Mouse (Mus musculus): ENCODE results near the gene Iqcf1. TPM values are rescaled to one million over a fixed set of nuclear protein-coding genes. Genes with fewer than 3 reads are reported as not detected.

The Iqcf1 gene
- not detected in 2 replicates for polyA plus RNA-seq (2014; fragmentation: Nextera tagmentation; extraction: Ambion mirVana)

DNA sequence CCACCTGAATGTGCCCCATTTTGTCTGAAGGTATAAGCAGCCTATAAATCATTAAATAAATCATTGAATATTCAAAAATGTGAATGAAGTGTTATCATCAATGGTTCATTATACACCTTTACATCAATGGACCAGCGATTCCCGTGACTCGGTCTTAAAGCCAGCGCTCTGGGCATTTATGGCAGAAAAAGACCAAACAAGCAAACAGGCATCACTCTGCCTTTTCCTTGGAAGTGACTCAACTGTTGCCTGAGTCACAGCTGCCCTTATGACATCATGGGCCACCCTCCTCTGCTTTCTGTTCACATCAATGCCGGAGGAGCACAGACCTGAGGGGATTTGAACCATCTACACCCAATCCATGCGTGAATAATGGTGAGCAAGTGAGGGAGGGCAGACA is at the start of gene Iqcf1:
Iqcf1 (plus strand) TSS at position 301 of the 400 bp plus-strand sequence.
- 95% methylated on average over 6 of the region's 6 CpGs for WGBS
- ATAC-seq (ENCODE audit: low read depth): no peak
- H3K4me2 ChIP-seq (ENCODE audit: low read depth, low read length): no peak within 1 kb of the TSS

DNA sequence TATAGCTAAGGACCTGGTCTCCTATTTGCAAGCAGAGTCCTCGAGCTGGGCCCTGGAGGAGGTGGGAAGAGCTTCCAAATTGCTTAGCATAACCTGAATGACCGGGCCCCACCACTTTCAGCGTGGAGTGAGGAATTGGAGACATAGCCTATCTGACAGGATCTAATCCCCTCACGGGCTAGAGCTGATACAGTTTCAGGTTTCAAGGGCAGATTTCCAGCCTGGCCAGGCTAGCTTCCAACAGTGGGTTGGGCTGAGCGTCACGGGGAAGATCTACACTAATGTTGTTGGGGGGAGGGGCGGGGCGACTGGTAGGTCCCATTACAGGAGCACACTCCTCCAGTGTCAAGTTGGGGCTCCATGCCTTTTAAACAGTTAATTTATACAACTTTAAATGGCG is 49.1 kb upstream of the Iqcf1 start:
- H3K4me1 ChIP-seq (ENCODE audit: control insufficient read depth, insufficient read depth, low read length): peaks cover 30% of the 10 kb centered on the region

More for the DNA sequence above, at the start of gene Iqcf1:
- Histone ChIP-seq H3K36me3 (ENCODE audit: control insufficient read depth, insufficient read depth, low read length) (no peaks in the 10 kb centered on the region), H3K9me3 (ENCODE audit: control insufficient read depth, low read length) (no peaks in the 10 kb centered on the region), H3K27ac (ENCODE audit: low read depth, low read length) (no peak within 1 kb of the TSS), H3K27me3 (ENCODE audit: control insufficient read depth, insufficient read depth, low read length) (no peaks in the 10 kb centered on the region), H3K4me3 (ENCODE audit: low read depth, low read length) (no peak within 1 kb of the TSS), H3K9ac (replicated peaks; ENCODE audit: low read depth, low read length) (no peak within 1 kb of the TSS), H3K4me1 (ENCODE audit: control insufficient read depth, insufficient read depth, low read length) (no peaks in the 10 kb centered on the region)

DNA sequence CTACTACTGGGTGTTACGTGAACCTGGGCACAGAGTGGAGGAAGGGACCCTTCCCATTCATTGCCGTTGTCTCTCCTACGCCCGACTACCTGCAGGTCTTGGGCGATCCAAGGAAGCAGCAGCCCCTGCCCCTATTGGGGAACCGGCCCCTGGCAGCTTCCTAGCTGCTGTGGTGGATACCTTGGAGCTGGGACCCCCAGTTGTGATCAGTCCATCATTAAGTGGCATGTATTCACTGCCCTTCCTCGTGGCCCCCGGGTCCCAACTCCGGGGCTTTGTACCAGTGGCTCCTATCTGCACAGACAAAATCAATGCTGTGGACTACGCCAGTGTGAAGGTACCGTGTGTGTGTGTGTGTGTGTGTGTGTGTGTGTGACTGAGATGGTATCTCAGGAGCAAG is 48.5 kb upstream of the Iqcf1 start:
- H3K4me3 ChIP-seq (ENCODE audit: low read depth, low read length): no peak overlapping the region
- no peak overlapping the region for H3K27ac ChIP-seq (ENCODE audit: low read depth, low read length)
- H3K9ac ChIP-seq (replicated peaks; ENCODE audit: low read depth, low read length): no peak overlapping the region
- H3K27me3 ChIP-seq (ENCODE audit: control insufficient read depth, insufficient read depth, low read length): no peaks in the 10 kb centered on the region
- no peak overlapping the region for H3K4me2 ChIP-seq (ENCODE audit: low read depth, low read length)
- H3K36me3 ChIP-seq (ENCODE audit: control insufficient read depth, insufficient read depth, low read length): no peaks in the 10 kb centered on the region
- H3K4me1 ChIP-seq (ENCODE audit: control insufficient read depth, insufficient read depth, low read length): peaks cover 37% of the 10 kb centered on the region
- 78% methylated on average over 11 of the region's 11 CpGs for WGBS
- ATAC-seq (ENCODE audit: low read depth): no peak
- no peaks in the 10 kb centered on the region for H3K9me3 ChIP-seq (ENCODE audit: control insufficient read depth, low read length)

More for the DNA sequence above, 49.1 kb upstream of the Iqcf1 start:
- H3K27me3 ChIP-seq (ENCODE audit: control insufficient read depth, insufficient read depth, low read length): no peaks in the 10 kb centered on the region
- no peaks in the 10 kb centered on the region for H3K9me3 ChIP-seq (ENCODE audit: control insufficient read depth, low read length)
- no peak overlapping the region; the same call in 1 of the 2 replicates for H3K4me2 ChIP-seq (ENCODE audit: low read depth, low read length)
- H3K4me3 ChIP-seq (ENCODE audit: low read depth, low read length): no peak overlapping the region
- no peak overlapping the region for H3K27ac ChIP-seq (ENCODE audit: low read depth, low read length)
- no peak for ATAC-seq (ENCODE audit: low read depth)
- no peaks in the 10 kb centered on the region for H3K36me3 ChIP-seq (ENCODE audit: control insufficient read depth, insufficient read depth, low read length)
- no peak overlapping the region for H3K9ac ChIP-seq (replicated peaks; ENCODE audit: low read depth, low read length)
- 19% methylated on average over 9 of the region's 9 CpGs for WGBS

DNA sequence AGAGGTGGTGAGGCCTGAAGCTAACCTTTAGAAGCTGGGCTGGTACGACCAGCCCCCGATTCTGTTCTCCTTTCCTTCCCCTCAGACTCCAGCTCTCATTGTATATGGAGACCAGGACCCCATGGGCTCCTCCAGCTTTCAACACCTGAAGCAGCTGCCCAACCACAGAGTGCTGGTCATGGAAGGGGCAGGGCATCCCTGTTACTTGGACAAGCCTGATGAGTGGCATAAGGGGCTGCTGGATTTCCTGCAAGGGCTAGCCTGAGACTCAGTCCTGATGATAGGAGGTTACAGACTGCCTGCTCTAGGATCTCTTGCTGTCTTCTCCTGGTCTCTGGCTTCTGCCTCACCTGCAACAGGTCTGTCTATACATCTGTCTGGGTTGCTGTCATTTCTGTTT is 47.9 kb upstream of the Iqcf1 start:
- no peak overlapping the region for H3K27ac ChIP-seq (ENCODE audit: low read depth, low read length)
- H3K4me1 ChIP-seq (ENCODE audit: control insufficient read depth, insufficient read depth, low read length): peaks cover 43% of the 10 kb centered on the region
- 82% methylated on average over 2 of the region's 2 CpGs for WGBS
- no peaks in the 10 kb centered on the region for H3K27me3 ChIP-seq (ENCODE audit: control insufficient read depth, insufficient read depth, low read length)
- H3K36me3 ChIP-seq (ENCODE audit: control insufficient read depth, insufficient read depth, low read length): no peaks in the 10 kb centered on the region
- no peak overlapping the region for H3K4me3 ChIP-seq (ENCODE audit: low read depth, low read length)
- no peak for ATAC-seq (ENCODE audit: low read depth)
- no peaks in the 10 kb centered on the region for H3K9me3 ChIP-seq (ENCODE audit: control insufficient read depth, low read length)
- H3K9ac ChIP-seq (replicated peaks; ENCODE audit: low read depth, low read length): no peak overlapping the region
- H3K4me2 ChIP-seq (ENCODE audit: low read depth, low read length): no peak overlapping the region; the same call in 1 of the 2 replicates

DNA sequence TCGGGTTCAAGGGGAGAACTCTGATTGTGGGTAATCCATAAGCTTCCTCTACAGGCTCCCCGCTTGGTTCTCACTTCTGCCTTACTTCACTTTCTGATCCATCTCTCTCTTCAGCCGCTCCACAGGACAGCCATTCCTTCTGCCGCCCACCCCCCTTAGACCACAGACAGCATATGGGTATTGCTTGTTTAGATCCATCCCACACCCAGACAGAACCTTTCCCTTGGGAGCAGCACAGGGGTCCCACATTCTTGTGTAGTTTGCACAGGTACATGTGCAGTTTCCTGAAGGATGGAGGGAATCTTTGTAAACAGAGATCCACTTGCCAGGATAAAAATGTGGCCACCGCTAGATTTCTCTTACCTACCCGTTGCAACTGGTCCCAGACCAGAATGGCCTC is 47.4 kb upstream of the Iqcf1 start:
- H3K4me3 ChIP-seq (ENCODE audit: low read depth, low read length): peak overlapping the region; percentile 66
- peak overlapping the region; percentile 92; the same call in 1 of the 2 replicates for H3K9ac ChIP-seq (replicated peaks; ENCODE audit: low read depth, low read length)
- ATAC-seq (ENCODE audit: low read depth): no peak
- H3K27me3 ChIP-seq (ENCODE audit: control insufficient read depth, insufficient read depth, low read length): no peaks in the 10 kb centered on the region
- 16% methylated on average over 6 of the region's 6 CpGs for WGBS
- H3K9me3 ChIP-seq (ENCODE audit: control insufficient read depth, low read length): no peaks in the 10 kb centered on the region
- H3K27ac ChIP-seq (ENCODE audit: low read depth, low read length): no peak overlapping the region
- no peaks in the 10 kb centered on the region for H3K36me3 ChIP-seq (ENCODE audit: control insufficient read depth, insufficient read depth, low read length)
- peaks cover 47% of the 10 kb centered on the region for H3K4me1 ChIP-seq (ENCODE audit: control insufficient read depth, insufficient read depth, low read length)
- H3K4me2 ChIP-seq (ENCODE audit: low read depth, low read length): peak overlapping the region; percentile 91; the same call in 1 of the 2 replicates

DNA sequence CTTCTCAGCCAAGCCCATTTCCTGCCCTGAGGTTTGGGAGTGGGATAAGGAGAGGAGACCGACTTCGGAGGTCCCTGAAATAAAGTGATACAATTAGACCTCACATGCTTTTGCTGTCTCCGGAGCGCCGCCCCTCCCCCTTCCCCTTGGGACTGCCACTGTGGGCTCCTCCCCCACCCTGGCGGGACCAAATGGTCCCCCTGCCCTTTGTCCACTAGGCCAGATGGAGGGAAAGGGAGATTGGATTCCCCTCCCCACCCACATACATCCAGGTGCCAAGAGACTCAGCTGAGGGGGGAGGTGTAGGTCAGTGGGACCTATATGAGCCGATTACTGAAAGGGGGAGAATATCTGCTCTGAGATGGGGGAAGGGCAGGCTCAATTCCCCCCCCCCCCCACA is 46.9 kb upstream of the Iqcf1 start:
- Histone ChIP-seq H3K27ac (ENCODE audit: low read depth, low read length) (peak overlapping the region; percentile 92), H3K4me2 (ENCODE audit: low read depth, low read length) (peak overlapping the region; percentile 91), H3K9me3 (ENCODE audit: control insufficient read depth, low read length) (no peaks in the 10 kb centered on the region), H3K4me1 (ENCODE audit: control insufficient read depth, insufficient read depth, low read length) (peaks cover 50% of the 10 kb centered on the region), H3K9ac (replicated peaks; ENCODE audit: low read depth, low read length) (peak overlapping the region; percentile 92), H3K4me3 (ENCODE audit: low read depth, low read length) (peak overlapping the region; percentile 66), H3K36me3 (ENCODE audit: control insufficient read depth, insufficient read depth, low read length) (no peaks in the 10 kb centered on the region), H3K27me3 (ENCODE audit: control insufficient read depth, insufficient read depth, low read length) (no peaks in the 10 kb centered on the region)
- WGBS: 0% methylated on average over 7 of the region's 7 CpGs
- ATAC-seq (ENCODE audit: low read depth): no peak

DNA sequence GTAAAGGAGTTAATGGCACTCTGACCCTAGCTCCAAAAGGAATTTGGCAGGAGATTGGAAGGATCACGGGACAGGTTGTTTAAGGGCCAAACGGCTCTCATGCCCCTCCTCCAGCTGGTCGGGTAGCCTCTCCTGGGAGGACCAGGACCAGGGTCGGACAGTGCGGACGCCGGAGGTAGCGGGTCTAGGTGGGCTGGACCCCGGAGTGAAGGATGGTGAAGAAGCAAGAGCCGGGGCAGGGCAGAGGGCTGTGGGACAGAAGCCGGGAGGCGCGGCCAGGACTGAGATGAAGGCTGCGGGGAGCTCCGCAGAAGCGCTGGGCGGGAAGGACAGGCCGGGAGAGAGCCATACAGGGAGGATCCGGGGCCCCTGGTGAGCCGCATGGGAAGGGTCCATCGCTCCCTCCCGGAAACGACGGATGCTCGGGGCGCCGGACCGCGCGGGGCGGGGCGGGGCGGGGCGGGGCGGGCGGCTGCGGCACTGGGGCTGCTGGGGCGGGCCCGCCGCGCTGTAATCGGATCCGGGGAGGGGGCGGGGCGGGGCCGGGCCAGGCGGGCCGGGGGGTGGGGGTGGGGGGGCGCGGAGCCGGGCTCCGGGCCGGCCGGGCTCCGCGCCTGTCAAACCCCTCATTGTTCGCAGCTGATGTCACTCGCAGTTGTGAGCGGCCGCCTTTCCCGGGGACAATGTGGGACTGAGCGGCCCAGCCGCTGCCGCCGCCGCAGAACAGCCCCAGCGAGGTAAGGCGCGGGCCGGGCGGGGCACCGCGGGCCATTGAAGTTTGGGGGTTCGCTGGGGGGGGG is 46.3 kb upstream of the Iqcf1 start, which contains the start of gene Pcbp4:
Pcbp4 (plus strand) TSS at position 21 of the 800 bp plus-strand sequence.
- H3K27me3 ChIP-seq (ENCODE audit: control insufficient read depth, insufficient read depth, low read length): no peaks in the 10 kb centered on the region
- peaks cover 47% of the 10 kb centered on the region for H3K4me1 ChIP-seq (ENCODE audit: control insufficient read depth, insufficient read depth, low read length)
- H3K9me3 ChIP-seq (ENCODE audit: control insufficient read depth, low read length): no peaks in the 10 kb centered on the region
- peak; percentile 63 for ATAC-seq (ENCODE audit: low read depth)
- H3K36me3 ChIP-seq (ENCODE audit: control insufficient read depth, insufficient read depth, low read length): 0 out of 2 replicates have a peak, but pooled peaks cover 2% of the 10 kb centered on the region
- WGBS: under 1% methylated on average over 49 of the region's 74 CpGs
- peak within 1 kb of the TSS; percentile 92 for H3K9ac ChIP-seq (replicated peaks; ENCODE audit: low read depth, low read length)
- peak within 1 kb of the TSS; percentile 92 for H3K27ac ChIP-seq (ENCODE audit: low read depth, low read length)
- H3K4me2 ChIP-seq (ENCODE audit: low read depth, low read length): peak within 1 kb of the TSS; percentile 91
- peak within 1 kb of the TSS; percentile 66 for H3K4me3 ChIP-seq (ENCODE audit: low read depth, low read length)

DNA sequence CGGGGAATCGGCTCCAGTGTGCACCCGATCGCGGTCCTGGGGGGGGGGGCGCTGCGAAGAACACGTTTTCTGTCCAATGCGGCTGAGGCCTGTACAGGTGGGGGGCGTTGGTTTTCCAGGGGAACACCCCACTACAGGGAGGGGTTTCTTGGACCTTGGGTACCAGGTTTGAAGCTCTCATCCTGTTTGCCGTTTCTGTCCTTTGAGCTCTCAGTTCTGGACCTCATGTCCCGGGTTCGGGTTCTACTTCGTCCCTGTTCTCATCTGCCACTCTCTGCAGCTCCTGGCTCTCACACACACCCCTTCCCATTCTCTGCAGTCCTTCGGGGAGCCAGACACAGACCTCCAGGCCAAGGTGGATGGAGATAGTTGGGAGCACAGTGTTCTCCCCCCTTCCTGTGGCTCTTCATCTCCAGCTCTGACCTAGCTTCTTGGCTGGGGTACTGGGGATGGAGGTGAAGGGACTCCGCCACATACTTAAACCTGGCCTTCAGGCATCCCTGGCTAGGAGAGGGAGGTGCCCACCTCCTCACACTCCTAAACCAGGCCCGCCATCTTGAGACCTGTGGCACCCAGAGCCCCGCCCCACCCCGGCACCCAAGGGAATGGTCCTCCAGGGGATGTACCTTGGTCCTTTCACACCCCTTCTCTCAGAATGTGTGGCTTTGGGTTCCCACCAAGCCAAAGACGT is 45.6 kb upstream of the Iqcf1 start:
- H3K27ac ChIP-seq (ENCODE audit: low read depth, low read length): peak overlapping the region; percentile 92
- H3K9me3 ChIP-seq (ENCODE audit: control insufficient read depth, low read length): no peaks in the 10 kb centered on the region
- H3K4me2 ChIP-seq (ENCODE audit: low read depth, low read length): peak overlapping the region; percentile 91
- peak overlapping the region; percentile 92 for H3K9ac ChIP-seq (replicated peaks; ENCODE audit: low read depth, low read length)
- 1% methylated on average over 20 of the region's 20 CpGs for WGBS
- ATAC-seq (ENCODE audit: low read depth): peak; percentile 10; the same call in 1 of the 2 replicates
- peak overlapping the region; percentile 66 for H3K4me3 ChIP-seq (ENCODE audit: low read depth, low read length)
- H3K27me3 ChIP-seq (ENCODE audit: control insufficient read depth, insufficient read depth, low read length): no peaks in the 10 kb centered on the region
- 0 out of 2 replicates have a peak, but pooled peaks cover 3% of the 10 kb centered on the region for H3K36me3 ChIP-seq (ENCODE audit: control insufficient read depth, insufficient read depth, low read length)
- H3K4me1 ChIP-seq (ENCODE audit: control insufficient read depth, insufficient read depth, low read length): peaks cover 42% of the 10 kb centered on the region
